Mouse (Mus musculus): ENCODE results near the gene Osbpl7.

The Osbpl7 gene

DNA sequence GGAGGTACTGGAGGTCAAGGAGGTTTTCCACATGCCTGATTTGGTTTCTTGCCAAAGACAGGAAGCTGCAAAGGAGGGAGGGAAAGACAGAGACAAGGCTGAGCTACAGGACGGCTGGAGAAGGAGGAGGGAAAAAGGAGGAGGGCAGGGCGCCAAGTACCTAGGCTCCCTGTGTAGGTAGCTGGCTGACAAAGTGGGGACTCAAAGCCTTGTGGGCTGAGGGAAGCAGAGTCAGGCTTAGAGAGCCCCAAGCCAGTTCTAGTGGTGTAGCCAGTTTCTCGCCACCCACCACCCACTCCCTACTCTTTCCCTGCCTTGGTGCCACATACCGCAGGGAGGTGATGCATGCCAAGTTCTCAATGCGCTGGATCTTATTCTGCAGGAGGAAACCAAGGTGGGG is 14.3 kb upstream of the Osbpl7 start:
- in situ Hi-C loops (cut with MboI; ENCODE audit: low sequenced_read_pairs): no loop called here

DNA sequence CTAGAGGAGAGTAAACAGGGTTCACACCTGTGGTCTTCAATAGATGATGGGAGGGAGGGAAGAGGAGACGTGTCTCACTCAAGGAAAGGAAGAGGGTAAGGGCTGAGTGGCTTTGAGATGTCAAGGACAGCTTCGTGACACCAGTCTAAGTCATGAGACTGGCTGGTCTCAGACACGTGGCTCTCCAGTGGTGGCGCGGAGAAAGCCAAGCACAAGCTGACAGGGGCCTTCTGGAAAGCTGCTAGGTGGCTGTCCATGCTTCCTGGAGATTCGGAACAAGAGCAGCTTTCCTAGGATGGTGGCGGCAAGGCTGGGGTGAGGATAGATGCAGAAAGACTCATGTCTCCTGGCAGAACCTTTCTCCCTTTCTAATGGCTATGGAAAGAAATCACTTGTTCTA is 11.5 kb upstream of the Osbpl7 start:
- in situ Hi-C loops (cut with MboI; ENCODE audit: low sequenced_read_pairs): no loop called here

DNA sequence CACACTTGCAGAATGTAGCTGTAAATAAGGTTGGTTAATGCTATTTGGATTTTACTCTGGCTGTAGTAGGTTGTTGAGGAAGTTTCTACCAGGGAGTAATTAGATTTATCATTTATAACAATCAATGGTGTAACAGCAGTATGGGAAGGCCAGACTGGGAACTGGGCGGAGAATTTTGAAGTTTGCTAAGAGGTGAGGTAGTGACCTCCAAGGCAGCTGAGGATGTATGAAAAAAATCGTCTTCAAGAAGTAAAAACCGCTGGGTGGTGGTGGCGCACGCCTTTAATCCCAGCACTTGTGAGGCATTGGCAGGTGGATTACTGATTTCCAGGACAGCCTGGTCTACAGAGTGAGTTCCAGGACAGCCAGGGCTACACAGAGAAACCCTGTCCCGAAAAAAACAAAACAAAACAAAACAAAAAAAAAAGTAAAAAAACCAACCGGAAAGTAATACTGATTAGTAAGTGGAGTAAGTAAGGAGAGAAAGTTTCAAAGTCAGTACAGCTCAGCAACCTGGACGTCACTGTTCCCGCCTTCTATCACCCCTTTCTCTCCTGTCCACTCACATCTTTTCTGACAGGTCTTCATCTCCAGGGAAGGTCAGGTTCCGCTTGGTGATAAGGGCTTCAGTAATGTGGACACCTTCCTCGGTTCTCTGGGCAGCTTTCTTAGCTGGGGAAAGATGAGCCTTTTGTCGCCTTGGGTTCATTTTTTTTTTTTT is 10.0 kb upstream of the Osbpl7 start:
- in situ Hi-C loops (cut with MboI; ENCODE audit: low sequenced_read_pairs): no loop called here

DNA sequence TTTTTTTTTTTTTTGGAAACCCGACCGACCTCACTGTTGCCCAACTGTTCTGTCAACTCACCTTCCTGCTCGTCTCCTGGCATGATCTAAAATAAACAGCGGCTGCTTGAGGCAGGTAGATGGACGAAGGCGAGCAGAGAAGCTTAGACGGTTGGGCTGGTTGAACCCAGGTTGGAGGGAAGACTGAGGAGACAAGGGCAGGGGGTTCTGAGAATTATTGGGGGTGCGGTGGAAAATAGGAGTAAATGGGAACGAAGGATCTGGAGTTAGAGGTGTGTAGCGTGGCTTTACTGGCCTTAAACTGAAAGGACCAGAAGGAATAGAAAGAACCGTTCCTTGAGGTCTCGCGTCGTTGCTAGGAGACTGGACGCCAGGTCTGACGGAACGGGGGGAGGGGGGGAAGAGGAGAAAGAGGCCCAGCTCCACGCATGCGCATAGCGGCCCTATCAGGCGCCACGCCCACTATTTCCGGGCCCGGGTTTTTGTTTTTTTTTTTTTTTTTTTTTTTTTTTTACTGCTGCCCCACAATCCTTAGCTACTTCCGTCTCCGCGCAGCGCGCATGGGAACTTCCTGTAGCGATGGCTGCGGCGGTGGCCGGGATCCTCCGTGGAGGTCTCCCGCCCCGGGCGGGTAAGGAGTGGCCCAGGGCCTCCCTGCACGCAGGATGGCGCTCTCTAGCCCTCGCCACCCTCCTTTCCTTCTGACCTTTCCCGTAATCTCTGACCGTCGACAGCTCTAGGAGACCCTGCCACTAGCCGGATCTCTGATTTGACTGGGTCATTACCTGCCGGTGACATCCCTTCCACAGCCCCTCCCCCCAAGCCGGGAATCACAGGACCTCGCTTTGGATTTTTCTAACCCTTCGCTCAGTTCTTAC is 9.2 kb upstream of the Osbpl7 start, which contains the start of the genes Lrrc46 and Mrpl10:
Gene Lrrc46 (minus strand): TSS at position 386 of the 878 bp plus-strand sequence.
Gene Mrpl10 (plus strand): TSS at position 539 of the 878 bp plus-strand sequence.
- in situ Hi-C loops (cut with MboI; ENCODE audit: low sequenced_read_pairs): no loop called here

DNA sequence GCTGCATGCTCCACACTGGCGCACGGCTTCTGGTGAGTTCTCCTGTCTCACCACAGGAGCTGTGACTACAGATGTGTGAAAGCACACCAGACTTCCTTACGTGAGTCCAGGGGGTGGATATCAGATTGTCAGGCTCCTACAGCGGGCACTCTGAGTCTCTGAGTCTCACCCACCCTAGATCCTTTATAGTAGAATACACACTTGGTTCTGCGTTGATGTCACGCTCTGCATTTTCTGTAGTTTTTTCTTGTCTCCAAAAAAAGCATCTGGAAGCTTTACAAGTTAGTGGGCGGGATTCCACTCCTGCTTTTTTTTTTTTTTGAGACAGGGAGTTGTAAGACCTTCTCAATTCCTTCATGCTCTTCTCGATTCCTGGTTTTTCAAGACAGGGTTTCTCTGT is 5.5 kb upstream of the Osbpl7 start:
- in situ Hi-C loops (cut with MboI; ENCODE audit: low sequenced_read_pairs): no loop called here

DNA sequence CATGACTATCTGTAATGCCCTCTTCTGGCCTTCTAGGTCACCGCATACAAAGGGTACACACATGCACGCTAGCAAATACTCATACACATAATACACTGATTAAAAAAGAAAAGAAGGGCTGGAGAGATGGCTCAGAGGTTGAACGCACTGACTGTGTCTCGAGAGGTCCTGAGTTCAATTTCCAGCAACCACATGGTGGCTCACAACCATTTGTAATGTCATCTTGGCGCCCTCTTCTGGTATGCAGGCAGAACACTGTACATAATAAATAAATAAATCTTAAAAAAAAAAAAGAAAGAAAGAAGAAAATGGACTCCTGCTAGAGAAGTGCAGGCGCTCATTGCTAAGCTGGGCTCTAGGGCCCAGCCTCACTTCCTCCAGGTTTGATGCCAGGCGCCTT is 4.6 kb upstream of the Osbpl7 start:
- in situ Hi-C loops (cut with MboI; ENCODE audit: low sequenced_read_pairs): no loop called here

DNA sequence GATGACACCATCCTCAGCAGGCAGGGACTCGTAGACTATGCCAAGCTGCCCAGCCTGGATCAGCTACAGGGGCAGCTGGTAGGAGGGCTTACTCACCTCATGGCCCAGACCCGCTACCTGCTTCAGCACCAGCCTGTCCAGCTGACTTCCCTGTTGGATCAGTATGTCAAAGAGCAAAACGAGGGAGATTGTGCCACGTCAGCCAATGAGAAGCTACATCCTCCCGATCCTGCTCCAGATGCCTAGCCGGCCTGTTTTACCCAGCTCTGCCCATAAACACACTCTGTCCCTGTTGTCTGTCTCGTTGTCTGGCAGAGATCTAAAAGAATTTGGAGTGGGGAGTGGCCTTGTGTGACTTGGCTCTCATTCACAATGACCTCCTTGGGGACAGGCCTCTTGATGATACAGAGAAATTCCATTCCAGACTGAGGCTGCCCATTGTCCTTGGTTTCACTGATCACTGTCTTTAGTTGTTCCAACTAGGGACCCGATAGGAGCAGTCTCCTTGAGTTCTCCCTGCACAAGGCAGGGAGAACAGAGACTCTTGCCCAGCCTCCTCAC is 2.3 kb upstream of the Osbpl7 start:
- in situ Hi-C loops (cut with MboI; ENCODE audit: low sequenced_read_pairs): no loop called here

DNA sequence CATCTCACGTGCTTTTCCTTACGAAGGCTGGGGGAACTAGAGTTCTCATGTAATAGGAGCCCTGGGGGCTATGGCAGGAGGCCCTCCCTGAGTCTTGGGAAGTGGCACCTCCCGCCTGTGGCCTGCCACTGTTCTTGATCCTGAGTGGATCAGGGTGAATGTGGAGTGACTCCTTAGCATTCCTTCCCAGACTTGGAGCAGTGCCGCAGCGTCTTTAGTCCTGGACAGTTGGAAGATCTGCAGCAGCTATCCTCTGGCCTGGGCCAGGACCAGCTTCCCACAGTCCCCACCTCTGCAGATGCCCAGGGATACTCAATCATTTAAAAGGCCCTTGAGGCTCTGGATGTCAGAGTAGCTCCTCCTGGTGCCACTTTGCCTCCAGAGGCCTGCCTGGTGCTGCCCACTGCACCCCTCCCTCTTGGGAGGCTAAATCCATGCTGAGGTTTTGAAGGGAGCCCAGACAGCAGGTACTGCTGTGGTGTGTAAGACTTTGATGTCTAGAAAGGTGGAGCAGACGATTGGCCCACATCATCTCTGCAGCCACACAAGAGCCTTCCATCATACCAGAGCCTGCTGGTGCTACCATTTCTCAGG is 839 bp upstream of the Osbpl7 start:
- in situ Hi-C loops (cut with MboI; ENCODE audit: low sequenced_read_pairs): no loop called here

DNA sequence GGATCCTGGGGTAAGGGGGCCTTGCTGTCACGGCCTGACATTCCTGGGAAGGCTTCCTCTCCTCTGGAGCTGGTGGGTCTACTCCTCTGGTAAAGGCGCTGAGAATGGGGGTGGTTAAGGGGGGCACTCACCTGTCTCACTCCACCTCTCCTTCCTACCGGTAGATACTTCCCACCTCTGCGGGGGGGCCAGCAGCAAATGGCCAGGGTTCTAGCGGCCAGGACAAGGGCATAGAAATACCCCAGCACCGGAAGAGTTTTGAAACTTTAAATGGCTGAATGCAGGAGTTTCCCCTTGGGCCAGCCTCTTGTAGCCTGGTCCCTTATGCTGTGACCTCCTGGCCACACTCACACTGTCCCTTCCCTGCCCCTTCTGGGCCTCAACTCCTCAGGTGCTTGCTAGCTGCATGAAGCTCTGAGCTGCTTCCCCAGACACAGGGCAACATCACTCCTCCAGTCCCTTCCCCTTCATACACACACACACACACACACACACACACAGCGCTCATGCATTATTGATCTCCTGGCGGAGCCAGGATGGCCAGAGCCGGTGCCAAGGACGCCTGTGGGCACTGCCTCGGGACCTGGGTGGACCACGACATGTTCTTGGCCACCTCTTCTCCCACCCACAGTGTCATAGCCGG is 637 bp downstream of the Osbpl7 start:
- in situ Hi-C loops (cut with MboI; ENCODE audit: low sequenced_read_pairs): no loop called here

DNA sequence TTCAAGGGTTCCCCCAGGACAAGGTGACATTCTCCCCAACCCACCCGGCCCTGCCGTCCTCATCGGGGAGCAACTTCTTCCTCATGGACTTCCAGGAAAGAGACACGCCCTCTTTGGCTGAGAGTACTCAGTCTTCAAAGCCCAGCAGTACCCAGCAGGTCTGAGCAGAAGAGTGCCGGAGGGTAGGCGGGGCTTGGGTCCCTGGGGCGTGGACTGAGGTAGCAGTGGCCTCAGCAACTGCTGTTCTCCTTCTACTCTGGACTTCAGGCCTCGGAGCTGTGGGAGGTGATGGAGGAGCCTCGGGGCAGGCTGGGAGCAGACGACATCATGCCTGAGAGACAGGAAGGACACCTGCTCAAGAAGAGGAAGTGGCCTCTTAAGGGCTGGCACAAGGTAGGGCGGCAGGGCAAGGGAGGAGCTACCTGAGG is 1.8 kb downstream of the Osbpl7 start:
- in situ Hi-C loops (cut with MboI; ENCODE audit: low sequenced_read_pairs): no loop called here

DNA sequence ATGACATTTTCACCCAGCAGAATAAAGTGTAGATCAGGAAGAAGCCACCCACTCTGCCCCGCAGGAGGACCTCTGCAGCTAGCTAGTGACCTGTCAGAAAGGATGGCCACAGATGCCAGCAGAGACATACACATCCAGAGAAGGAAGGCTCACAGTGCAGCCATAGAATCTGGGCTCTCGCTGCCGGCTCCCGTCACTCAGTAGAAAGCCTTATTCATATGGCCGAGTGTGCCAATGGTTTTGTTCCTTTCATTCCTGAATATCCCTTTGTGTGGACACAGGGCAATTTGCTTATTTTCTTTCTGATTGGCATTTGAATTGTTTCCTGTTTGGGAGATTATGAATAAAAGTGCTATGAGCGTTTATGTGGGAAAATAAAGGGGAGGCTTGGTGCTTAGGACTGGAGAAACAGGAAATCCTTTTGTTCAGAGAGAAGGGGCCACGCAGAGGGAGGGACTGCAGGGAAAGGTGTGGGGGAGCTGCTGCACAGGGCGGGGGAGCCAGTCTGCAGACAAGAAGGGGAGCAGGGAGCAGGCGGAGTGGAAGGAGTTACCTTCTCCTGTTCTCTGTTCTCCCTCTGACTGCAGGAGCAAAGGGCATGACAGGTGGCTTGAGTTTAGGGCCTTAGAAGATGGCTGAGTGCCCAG is 13.0 kb downstream of the Osbpl7 start:
- in situ Hi-C loops (cut with MboI; ENCODE audit: low sequenced_read_pairs): no loop called here

DNA sequence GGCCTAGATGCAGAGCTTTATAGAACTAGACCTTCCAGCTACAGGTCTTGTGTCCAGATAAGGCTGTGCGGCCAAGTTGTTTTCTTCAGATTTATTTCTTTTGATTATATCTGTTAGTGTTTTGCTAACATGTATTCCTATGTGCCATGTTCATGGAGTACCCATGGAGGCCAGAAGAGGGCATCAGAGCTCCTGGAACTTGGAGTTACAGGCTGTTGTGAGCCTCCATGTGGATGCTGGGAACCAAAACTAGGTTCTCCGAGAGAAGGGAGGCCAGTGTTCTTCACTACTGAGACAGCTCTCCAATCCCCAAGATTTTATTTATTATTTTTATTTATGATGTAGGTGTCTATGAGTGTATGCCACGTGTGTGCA is 13.5 kb downstream of the Osbpl7 start:
- in situ Hi-C loops (cut with MboI; ENCODE audit: low sequenced_read_pairs): no loop called here

DNA sequence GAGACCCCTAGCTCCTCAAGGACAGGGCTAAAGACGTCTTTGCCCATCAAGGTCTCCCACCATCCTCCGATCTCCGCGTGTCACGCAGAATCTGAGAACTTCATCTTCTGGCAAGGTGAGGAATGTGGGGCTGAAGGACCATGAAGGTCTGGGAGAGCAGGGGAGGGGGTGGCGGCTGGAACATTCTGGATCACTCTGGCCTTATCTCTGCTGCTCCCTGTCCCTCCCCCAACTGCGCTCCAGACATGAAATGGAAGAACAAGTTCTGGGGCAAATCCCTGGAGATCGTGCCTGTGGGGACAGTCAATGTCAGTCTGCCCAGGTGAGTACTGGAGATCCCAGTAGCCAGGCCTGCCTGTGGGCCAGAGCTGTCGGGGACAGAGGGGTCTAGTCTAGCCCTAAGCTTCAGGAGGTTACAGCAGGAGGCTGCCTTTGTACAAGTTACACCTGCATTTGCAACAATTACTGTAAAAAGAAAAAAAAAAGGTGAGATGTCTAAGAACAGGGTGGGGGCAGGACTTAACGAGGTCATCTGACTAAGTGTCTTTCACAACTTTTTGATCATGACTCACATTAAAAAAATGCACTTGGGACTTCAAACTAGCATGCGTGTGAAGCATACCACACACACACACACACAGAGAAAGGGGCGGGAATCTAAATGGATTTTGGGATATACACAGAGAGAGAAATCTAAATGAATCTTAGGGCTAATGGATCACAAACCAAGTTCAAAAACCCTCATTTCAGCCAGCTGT is 15.3 kb downstream of the Osbpl7 start:
- in situ Hi-C loops (cut with MboI; ENCODE audit: low sequenced_read_pairs): no loop called here

DNA sequence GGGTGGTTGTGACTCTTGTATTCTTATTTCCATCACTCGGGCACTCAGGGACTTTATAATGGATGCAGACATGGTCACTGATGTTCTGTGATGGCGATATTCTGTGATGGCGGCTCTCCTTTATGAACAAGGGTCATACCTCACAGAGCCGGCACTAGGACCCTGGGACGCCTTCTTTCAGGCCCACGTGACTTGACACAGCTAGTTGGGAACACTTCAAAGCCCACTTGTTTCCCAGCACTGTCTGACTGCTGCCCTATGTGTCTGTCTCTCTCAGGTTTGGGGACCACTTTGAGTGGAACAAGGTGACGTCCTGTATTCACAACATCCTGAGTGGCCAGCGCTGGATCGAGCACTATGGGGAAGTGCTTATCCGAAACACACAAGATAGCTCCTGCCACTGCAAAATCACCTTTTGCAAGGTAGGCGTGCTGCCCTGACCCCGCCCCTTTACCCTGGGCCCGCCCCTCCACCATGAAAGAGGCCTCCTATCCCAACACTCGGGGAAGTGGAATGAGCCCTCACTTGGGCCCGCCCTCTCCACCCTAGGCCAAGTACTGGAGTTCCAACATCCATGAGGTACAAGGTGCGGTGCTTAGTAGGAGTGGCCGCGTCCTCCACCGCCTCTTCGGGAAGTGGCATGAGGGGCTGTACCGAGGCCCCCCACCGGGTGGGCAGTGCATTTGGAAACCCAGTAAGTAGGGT is 16.4 kb downstream of the Osbpl7 start:
- in situ Hi-C loops (cut with MboI; ENCODE audit: low sequenced_read_pairs): no loop called here

DNA sequence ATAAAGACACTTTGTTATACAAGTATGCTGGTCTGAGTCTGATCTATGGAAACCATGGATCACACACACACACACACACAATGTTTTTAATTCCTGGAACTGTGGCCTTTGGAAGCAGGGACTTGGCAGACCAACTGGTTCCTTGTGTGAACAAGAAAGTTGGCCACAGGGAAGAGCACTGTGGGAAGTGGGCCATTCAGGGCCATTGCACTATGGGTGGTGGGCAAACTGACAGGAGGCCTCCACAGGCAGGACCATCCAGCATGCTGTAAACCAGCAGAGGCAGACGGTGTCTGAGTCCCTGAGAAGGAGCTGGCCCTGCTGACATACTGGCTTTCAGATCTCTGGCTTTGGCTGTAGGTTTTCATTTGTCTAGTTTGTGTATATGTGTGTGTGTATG is 18.9 kb downstream of the Osbpl7 start:
- in situ Hi-C loops (cut with MboI; ENCODE audit: low sequenced_read_pairs): no loop called here

DNA sequence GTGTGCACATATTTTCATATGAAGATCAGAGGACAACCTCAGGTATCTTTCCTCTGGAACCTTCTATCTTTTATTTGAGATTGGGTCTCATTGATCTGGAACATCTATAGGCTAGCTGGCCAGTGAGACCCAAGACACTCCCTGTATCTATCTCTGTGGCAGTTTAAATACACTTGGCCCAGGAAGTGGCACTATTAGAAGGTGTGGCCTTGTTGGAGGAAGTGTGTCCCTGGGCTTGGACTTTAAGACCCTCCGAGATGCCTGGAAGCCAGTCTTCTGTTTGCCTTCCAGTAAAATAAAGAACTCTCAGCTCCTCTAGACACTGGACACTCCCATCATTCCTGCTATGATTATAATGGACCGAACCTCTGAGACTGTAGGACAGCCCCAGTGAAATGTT is 19.3 kb downstream of the Osbpl7 start:
- in situ Hi-C loops (cut with MboI; ENCODE audit: low sequenced_read_pairs): no loop called here

DNA sequence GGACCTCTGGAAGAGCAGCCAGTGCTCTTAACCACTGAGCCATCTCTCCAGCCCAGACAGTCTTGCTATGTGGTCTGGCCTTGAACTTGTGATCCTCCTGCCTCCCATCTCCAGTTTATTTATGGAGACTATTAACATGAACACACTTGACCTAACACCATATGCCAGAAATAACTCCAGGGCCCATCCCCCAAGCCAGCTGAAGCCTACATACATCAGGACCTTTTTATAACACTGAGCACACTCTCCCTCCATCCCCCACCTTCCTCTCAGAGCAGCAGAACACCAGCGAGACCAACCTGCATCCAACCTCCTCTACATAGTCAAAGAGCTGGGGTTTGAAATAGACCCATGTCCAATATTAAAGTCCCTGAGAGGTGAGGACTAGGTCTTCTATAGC is 20.7 kb downstream of the Osbpl7 start:
- in situ Hi-C loops (cut with MboI; ENCODE audit: low sequenced_read_pairs): no loop called here

DNA sequence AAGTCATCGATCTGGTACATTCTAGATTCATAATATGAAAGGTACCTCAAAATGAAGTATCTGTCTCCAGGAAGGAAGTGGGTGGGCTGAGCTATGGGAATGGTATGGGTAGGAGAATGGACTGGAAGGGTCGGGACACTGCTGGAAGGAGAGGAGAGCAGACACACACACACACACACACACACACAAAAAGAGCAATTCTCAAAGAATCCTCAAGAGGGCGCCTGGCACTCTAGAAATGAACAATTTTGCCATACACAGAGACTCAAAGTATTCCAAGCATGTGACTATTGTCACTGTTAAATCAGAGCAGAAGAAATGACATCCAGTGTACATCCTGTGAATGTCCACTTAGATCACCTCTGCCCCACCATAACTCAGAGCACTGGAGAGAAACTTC is 22.1 kb downstream of the Osbpl7 start:
- in situ Hi-C loops (cut with MboI; ENCODE audit: low sequenced_read_pairs): no loop called here

DNA sequence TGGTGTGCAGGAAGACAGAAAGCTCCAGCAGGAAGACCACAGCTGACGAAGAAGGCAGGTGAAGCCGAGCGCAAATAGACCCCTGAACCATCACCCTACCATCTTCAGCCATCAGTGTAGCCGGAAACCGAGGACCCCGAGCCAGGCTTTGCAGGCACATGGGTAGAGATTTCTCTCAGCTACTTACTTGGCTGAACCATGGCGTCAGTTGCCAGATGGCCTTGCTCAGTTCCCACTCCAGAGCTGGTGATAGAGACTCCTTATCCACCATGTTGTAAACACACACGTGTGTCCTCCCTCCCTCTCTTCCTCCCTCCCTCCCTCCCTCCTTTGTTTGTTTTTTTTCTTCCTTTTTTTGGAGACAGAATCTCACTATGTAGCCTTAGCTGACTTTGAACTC is 23.8 kb downstream of the Osbpl7 start:
- in situ Hi-C loops (cut with MboI; ENCODE audit: low sequenced_read_pairs): no loop called here

Measured in CH12F3 (cell line).